Mouse (Mus musculus) cortical plate, adult 2 months (tissue): ENCODE measurements around the gene Jazf1. TPM values are rescaled to one million over a fixed set of nuclear protein-coding genes. Genes with fewer than 3 reads are reported as not detected.

ENCODE experiments used
- H3K27ac ChIP-seq: fragments of 200-500 bp; 2 replicates; pipeline ENCODE4 v1.5.1; 2012; ENCODE audit warnings: low read length, control low read depth, inconsistent platforms; ENCODE audit not compliant: insufficient read depth
- H3K4me1 ChIP-seq: fragments of 200-500 bp; 2 replicates; pipeline ENCODE4 v1.6.1; 2011; ENCODE audit warnings: low read length; ENCODE audit not compliant: control insufficient read depth, insufficient read depth
- H3K4me3 ChIP-seq: fragments of 200-500 bp; 2 replicates; pipeline ENCODE4 v1.5.1; 2011; ENCODE audit warnings: mild to moderate bottlenecking, low read length, control low read depth; ENCODE audit not compliant: insufficient read depth
- CTCF ChIP-seq: fragments of 200-500 bp; IDR thresholded peaks from 2 replicates; pipeline ENCODE4 v1.5.1; 2011; ENCODE audit warnings: mild to moderate bottlenecking, control low read depth, low read length; ENCODE audit not compliant: insufficient read depth; ENCODE audit errors: extremely low read depth
- POLR2A ChIP-seq: fragments of 200-500 bp; IDR thresholded peaks from 2 replicates; pipeline ENCODE4 v1.6.1; 2011; ENCODE audit warnings: mild to moderate bottlenecking, low read length, control low read depth; ENCODE audit not compliant: insufficient read depth; ENCODE audit errors: extremely low read depth
- polyA plus RNA-seq: library from polyadenylated mRNA; depleted of rRNA; stranded (reverse); fragments of >200 nt; gene quantifications from 2 replicates; pipeline ENCODE4 v1.2.3, GENCODE M21; 2012

The Jazf1 gene
- polyA plus RNA-seq, 1 experiment = 18.3 TPM

GRCm38 (mm10) chr6:52973351-52973750, 95.1 kb downstream of the Jazf1 start:
- Histone ChIP-seq H3K4me3 (no peak overlapping the region), H3K4me1 (no peaks in the 10 kb centered on the region), H3K27ac (no peak overlapping the region)
- TF ChIP-seq CTCF (no peak), POLR2A (no peak)

GRCm38 (mm10) chr6:52972138-52972537, 96.3 kb downstream of the Jazf1 start:
- H3K4me3 ChIP-seq = no peak overlapping the region
- no peak overlapping the region for H3K27ac ChIP-seq
- no peaks in the 10 kb centered on the region for H3K4me1 ChIP-seq
- peak; percentile 43 for TF ChIP-seq CTCF
- TF ChIP-seq POLR2A = no peak

GRCm38 (mm10) chr6:52969717-52970261, 98.6 kb downstream of the Jazf1 start:
- TF ChIP-seq POLR2A (no peak), CTCF (peak; percentile 87)
- H3K27ac ChIP-seq = no peak overlapping the region
- H3K4me3 ChIP-seq = no peak overlapping the region
- H3K4me1 ChIP-seq = no peaks in the 10 kb centered on the region

GRCm38 (mm10) chr6:52968346-52968891, 100.0 kb downstream of the Jazf1 start:
- Histone ChIP-seq H3K27ac (no peak overlapping the region), H3K4me1 (peaks cover 2% of the 10 kb centered on the region), H3K4me3 (no peak overlapping the region)
- TF ChIP-seq CTCF (no peak), POLR2A (no peak)

GRCm38 (mm10) chr6:52967557-52968270, 100.7 kb downstream of the Jazf1 start:
- TF ChIP-seq CTCF (no peak), POLR2A (no peak)
- Histone ChIP-seq H3K27ac (no peak overlapping the region), H3K4me3 (no peak overlapping the region), H3K4me1 (peaks cover 3% of the 10 kb centered on the region)

- H3K4me1 ChIP-seq = peaks cover 3% of the 10 kb centered on the region
- no peak overlapping the region for H3K4me3 ChIP-seq
- TF ChIP-seq CTCF = no peak
- no peak overlapping the region for H3K27ac ChIP-seq
These were observed 102.4 kb downstream of the Jazf1 start for GRCm38 (mm10) chr6:52966001-52966400.

GRCm38 (mm10) chr6:52965340-52965739, 103.1 kb downstream of the Jazf1 start:
- TF ChIP-seq POLR2A = no peak
- TF ChIP-seq CTCF = no peak
- Histone ChIP-seq H3K4me1 (peaks cover 3% of the 10 kb centered on the region), H3K4me3 (no peak overlapping the region), H3K27ac (no peak overlapping the region)

GRCm38 (mm10) chr6:52963840-52964690, 104.4 kb downstream of the Jazf1 start:
- no peak for TF ChIP-seq CTCF
- no peak for TF ChIP-seq POLR2A
- H3K4me1 ChIP-seq = peaks cover 3% of the 10 kb centered on the region
- H3K4me3 ChIP-seq = no peak overlapping the region
- H3K27ac ChIP-seq = no peak overlapping the region

- no peak for TF ChIP-seq CTCF
- no peak for TF ChIP-seq POLR2A
- H3K4me1 ChIP-seq = peaks cover 3% of the 10 kb centered on the region
- H3K27ac ChIP-seq = no peak overlapping the region
These were observed 105.0 kb downstream of the Jazf1 start for GRCm38 (mm10) chr6:52963430-52963732.

More at GRCm38 (mm10) chr6:52963430-52963732, 105.0 kb downstream of the Jazf1 start:
- no peak overlapping the region for H3K4me3 ChIP-seq
